Mouse (Mus musculus): Measurements from ENCODE around the gene Pigq.

Pigq gene

DNA sequence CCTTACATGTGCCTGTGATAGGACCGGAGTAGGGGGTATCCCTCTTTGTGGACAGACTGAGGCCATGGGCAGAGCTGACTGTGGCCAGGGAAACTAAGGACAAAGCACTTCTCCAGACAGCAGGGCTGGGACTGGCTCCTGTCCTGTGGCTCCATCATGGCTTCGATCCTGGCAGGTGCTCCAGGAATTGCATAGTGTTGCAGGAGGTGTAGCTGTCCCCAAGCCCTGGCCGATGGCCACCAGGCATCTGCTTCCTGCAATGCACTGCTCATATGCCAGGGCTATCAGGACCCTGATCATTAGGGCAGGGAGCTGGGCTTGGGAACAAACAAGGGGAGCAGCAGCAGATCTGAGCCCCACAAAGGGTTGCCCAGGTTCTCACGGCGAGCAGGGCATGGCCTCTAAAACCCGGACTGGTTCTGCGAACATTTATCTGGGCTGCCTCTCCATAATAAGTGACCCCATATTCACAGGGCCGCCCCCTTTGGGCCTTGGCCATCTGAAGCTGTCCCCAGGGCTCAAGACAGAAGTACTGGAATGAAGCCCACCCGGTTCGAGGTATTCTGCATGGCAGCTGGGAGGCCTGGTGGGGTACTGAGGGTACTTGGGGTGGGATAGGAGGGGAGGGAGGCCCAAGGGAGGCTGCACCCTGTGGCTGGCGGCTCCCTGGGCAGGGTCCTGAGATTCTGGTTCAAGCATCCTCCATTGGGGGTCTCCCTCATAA, 14.2 kb upstream of the Pigq start:
- DNase-seq (ENCODE audit: low spot score in 2 of 2), result no peak

- no peak for DNase-seq (ENCODE audit: low spot score in 2 of 2)
These were observed 12.9 kb upstream of the Pigq start for GRCm38 (mm10) chr17:25957586-25958051.

DNA sequence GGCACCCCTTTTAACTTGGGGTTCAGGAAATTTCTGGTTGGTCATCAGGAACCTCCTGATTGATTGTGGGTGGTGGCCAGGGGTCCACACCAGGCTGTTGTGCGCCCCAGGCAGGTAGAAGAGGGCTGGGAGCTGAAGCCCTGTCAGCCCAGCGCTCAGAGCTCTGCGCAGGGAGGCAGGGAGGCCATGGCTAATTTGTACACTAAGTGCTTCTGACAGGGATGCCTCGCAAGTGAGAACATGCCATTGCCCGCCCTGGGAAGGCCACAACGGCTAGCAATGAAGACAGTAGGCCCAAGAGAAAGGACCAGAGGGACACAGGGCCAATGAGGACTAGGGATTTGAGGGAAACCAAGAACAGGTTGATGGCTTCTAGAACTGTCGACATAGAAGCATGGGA, 11.9 kb upstream of the Pigq start:
- DNase-seq (ENCODE audit: low spot score in 2 of 2), result no peak

GRCm38 (mm10) chr17:25956201-25956600, 11.5 kb upstream of the Pigq start:
- no peak for DNase-seq (ENCODE audit: low spot score in 2 of 2)

DNA sequence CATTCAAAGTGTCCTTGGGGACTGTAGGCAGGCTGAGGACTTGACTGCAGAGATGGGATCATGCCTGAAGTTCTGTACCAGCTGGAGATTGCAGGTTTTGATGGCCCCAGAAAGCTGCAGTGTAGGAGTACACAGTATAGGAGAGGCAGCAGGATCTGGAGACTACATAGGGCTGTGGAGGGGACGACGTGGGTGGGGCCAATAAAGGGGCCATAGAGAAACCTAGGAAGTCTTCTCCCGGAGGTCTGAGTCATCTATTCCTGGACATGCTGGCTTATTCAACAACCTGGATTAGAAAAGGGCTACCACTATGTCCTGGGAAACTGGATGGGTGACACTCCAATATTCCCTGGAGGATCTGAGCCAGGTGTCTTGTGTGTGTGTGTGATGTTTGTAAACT, 11.0 kb upstream of the Pigq start:
- no peak for DNase-seq (ENCODE audit: low spot score in 2 of 2)

GRCm38 (mm10) chr17:25954671-25955070, 9.9 kb upstream of the Pigq start:
- no peak for DNase-seq (ENCODE audit: low spot score in 2 of 2)

- DNase-seq (ENCODE audit: low spot score in 2 of 2), result no peak
These were observed 8.4 kb upstream of the Pigq start for GRCm38 (mm10) chr17:25953161-25953560.

- no peak for DNase-seq (ENCODE audit: low spot score in 2 of 2)
These were observed 7.3 kb upstream of the Pigq start, which contains the start of gene A930017K11Rik for GRCm38 (mm10) chr17:25951803-25952623. Gene A930017K11Rik, minus strand, starts transcription at chr17:25952565.

DNA sequence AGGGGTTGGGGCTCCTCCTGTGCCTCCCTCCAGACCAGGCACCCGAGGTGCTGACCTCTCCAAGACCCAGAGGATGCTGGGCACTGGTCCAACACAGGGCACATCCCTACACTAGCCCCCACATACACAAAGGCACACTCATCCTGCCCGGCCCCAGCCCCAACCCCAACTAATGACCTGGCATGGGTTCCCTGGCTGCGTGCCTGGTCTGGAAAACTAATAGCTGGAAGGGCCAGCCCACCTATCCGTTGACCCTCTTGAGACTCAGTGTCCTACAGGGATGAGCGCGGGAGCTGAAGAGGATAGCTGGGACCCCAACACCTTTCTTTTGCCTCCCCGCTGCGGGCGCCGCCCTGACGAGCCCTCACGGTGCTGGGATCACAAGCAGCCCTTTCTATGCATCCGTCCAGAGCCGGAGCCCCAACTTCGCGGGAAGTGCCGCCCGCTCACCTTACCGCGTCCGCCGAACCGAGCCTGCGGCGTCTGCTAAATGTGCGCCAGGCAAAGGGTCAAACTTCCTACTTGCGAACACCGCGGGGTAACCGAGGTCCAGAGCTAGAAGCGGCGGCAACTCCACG, 6.6 kb upstream of the Pigq start:
- DNase-seq (ENCODE audit: low spot score in 2 of 2), result no peak

GRCm38 (mm10) chr17:25950706-25951105, 6.0 kb upstream of the Pigq start:
- DNase-seq (ENCODE audit: low spot score in 2 of 2), result no peak

GRCm38 (mm10) chr17:25949981-25950380, 5.2 kb upstream of the Pigq start:
- DNase-seq (ENCODE audit: low spot score in 2 of 2), result no peak

DNA sequence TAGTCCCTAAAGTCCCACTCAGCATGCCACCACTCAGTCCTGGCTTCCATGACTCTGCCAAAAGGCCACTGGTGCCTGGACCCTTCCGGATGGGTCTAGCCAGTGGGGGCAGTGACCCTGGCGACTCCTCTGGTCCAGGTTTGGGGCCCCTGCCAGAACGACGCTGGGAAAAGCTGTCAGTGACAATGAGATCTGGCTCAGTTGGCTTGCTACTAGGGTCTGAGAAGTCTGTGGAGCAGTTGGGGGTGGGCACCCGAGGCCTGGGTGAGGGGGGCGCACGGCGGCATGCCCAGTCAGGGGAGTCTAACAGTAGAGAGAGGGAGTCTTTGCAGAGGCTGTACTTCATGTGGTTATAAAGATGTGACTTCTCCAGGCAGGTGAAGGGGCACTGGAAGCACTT, 3.3 kb upstream of the Pigq start:
- no peak for DNase-seq (ENCODE audit: low spot score in 2 of 2)

GRCm38 (mm10) chr17:25947576-25947975, 2.8 kb upstream of the Pigq start:
- DNase-seq (ENCODE audit: low spot score in 2 of 2), result no peak

DNA sequence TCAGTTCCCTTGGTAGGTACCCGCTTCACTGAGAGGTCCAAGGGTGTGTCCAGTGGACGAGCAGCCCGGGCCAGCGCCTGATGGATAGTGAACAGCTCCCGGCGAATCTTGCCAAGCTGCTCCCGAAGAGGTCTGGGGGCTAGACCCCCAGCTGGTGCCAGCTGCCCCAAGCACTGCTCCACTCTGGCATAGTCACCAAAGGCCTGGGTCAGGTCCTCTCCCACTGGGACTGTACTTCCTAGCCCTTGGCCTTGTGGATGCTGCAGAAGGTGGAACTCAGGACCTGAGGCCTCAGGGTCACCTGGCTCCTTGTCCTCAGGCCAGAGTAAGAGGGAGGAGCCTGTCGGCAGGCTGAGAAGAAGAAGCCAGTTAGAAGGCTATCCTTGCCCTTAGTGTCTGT, 2.2 kb upstream of the Pigq start:
- DNase-seq (ENCODE audit: low spot score in 2 of 2), result no peak

DNA sequence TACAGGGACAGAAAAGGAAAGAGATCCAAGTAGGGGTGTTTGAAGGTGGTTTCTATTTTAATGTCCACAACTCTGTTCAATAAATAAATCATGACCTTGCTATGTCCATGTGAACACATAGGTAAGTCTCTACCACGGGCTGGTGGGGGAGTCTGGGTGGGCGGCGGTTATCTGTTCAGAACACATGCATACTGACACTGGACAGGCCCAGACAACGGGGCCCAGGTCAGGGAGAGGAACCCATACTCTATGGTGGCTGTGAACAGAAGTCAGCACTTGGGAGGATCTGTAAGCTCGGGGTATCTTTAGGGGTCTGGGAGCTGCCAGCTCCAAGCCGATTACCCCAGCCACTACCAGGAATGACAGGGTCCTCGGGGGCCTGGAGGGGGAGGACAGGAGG, 1.6 kb upstream of the Pigq start:
- no peak for DNase-seq (ENCODE audit: low spot score in 2 of 2)

DNA sequence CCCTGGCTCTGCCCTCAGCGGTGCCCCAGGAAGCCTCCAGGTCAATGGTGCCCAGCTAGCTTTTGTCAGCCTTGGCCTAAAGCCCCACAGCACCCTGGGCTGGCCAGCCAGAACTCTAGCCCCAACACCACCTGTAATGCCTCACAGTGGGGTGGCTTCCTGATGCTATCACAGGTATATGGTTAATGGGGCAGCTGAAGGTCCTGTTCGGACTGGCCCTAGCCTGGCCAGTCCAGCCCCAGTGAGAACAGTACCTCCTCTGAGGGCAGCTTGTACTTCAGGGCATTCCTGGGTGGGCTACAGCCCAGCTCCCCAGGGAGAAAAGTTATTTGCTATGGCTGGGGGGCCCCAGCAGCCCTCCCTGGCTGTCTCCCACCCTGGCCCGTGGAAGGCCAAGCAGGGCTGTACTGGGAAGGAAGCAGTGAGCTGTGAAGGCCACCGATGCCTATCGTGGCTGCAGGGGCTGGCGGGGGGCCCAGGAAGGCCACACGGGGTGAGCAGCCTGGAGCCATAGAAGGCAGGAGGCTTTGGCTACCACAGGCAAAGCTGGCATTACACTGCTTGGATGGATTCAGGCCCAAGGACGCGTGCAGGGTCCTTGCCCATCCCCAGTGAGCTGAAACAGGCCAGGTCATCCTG, 900 bp upstream of the Pigq start:
- DNase-seq (ENCODE audit: low spot score in 2 of 2), result no peak

DNA sequence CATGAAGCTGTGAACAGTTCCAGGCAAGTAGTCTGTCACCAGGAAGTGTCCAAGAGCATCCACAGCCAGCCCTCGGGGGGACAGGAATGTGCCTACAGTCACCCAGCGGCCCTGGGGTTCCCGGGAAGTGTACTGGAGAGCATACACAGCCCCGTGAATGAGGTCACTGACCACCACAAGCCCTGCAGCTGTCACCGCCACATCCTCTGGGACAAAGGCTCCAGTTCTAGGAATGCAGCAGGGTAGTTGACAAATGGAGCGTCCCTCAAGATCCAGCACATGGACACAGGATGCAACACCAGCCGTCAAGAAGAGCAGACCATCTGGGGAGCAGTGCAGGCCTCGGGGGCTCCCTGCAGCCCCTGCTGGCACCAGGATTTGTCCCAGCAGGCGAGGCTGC, 967 bp downstream of the Pigq start:
- no peak for DNase-seq (ENCODE audit: low spot score in 2 of 2)

- DNase-seq (ENCODE audit: low spot score in 2 of 2), result no peak
These were observed 1.5 kb downstream of the Pigq start for GRCm38 (mm10) chr17:25943221-25943620.

GRCm38 (mm10) chr17:25942597-25943151, 2.1 kb downstream of the Pigq start:
- DNase-seq (ENCODE audit: low spot score in 2 of 2), result peak; percentile 75 to 85

GRCm38 (mm10) chr17:25941511-25942241, 3.1 kb downstream of the Pigq start:
- peak; percentile 61 to 69 for DNase-seq (ENCODE audit: low spot score in 2 of 2)

DNA sequence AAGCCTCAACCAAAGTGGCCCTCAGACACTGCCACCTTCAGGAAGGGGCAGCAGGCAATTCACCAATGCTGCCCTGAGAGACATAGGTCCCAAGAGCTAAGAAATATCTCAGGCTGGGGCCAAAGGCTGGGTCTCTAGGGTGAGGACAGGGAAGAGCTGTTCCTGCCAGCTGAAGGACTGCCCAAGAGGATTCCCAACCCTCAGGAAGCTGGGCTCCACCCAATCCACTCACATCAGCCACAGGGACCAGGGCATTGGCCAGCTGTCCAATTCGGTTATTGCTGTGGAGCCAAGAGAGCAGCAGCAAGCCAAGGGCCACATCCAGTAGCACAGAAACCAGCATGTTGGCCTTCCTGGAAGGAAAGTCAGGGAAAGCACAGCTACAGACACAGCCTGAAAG, 10.2 kb downstream of the Pigq start:
- no peak for DNase-seq (ENCODE audit: low spot score in 2 of 2)

Data from spleen, postnatal 36 days (tissue).